9 mouse cellular contexts compared by ENCODE assay signal in genomic region chr19:3353415-3354111, GRCm38 (mm10). TPM values are rescaled to one million over a fixed set of nuclear protein-coding genes. Genes with fewer than 3 reads are reported as not detected.
DNase-seq lines count a peak whose midpoint lies in the region; ATAC-seq and TF ChIP-seq lines count a peak whose summit lies in the region.
"Had no signal": no experiment of that assay in that cellular context is flagged by ENCODE, and none has a peak within 500 bp of the region (broad histone marks: within the 10 kb centered on the region; RNA-seq: fewer than 3 reads in every experiment).

No protein-coding gene starts in this region.

- H3K4me2 ChIP-seq in forebrain, postnatal 0 days (ENCODE audit: low read depth), result no peak overlapping the region
- H3K4me2 ChIP-seq in heart, embryonic 12.5 days, result peak overlapping the region; percentile 1
- no peak overlapping the region for H3K4me2 ChIP-seq in stomach, embryonic 16.5 days (ENCODE audit: low read depth, low read length)
- H3K4me2 ChIP-seq in midbrain, embryonic 13.5 days (replicated peaks), result no peak overlapping the region
- H3K4me2 ChIP-seq: embryonic facial prominence, embryonic 12.5 days had no signal

- peak; percentile 7 for DNase-seq in forebrain, postnatal 0 days
- DNase-seq in forebrain, embryonic 10.5 days (ENCODE audit: extremely low spot score, low spot score), result no peak
- peak; percentile 75 for DNase-seq in urinary bladder, postnatal 14 days (ENCODE audit: low spot score)
- no peak for DNase-seq in urinary bladder, postnatal 10 days (ENCODE audit: low spot score)
- peak; percentile 24 to 33 for DNase-seq in left cerebral cortex, postnatal 25 days (ENCODE audit: low spot score in 2 of 2)

- no peaks in the 10 kb centered on the region for H3K27me3 ChIP-seq in forebrain, postnatal 0 days (ENCODE audit: insufficient read depth, low read length)
- no peaks in the 10 kb centered on the region for H3K27me3 ChIP-seq in forebrain, embryonic 10.5 days (ENCODE audit: poor library complexity, severe bottlenecking)
- H3K27me3 ChIP-seq in heart, embryonic 12.5 days (replicated peaks), result no peaks in the 10 kb centered on the region
- H3K27me3 ChIP-seq in stomach, embryonic 16.5 days (ENCODE audit: control insufficient read depth, insufficient read depth, low read length), result no peaks in the 10 kb centered on the region
- H3K27me3 ChIP-seq in midbrain, embryonic 13.5 days, result no peaks in the 10 kb centered on the region
- H3K27me3 ChIP-seq: embryonic facial prominence, embryonic 12.5 days had no signal

- ATAC-seq in forebrain, postnatal 0 days, result no peak
- peak; percentile 76 for ATAC-seq in heart, embryonic 12.5 days (ENCODE audit: insufficient number of reproducible peaks, low FRiP score)
- ATAC-seq in stomach, embryonic 16.5 days (ENCODE audit: insufficient read depth, low FRiP score), result 0 out of 2 replicates have a peak, but pooled peaks have one; percentile 30
- no peak for ATAC-seq in midbrain, embryonic 13.5 days

- no peak overlapping the region for H3K4me3 ChIP-seq in forebrain, postnatal 0 days (ENCODE audit: low read depth, low read length)
- no peak overlapping the region for H3K4me3 ChIP-seq in forebrain, embryonic 10.5 days
- H3K4me3 ChIP-seq in heart, embryonic 12.5 days, result no peak overlapping the region
- H3K4me3 ChIP-seq in stomach, embryonic 16.5 days (replicated peaks; ENCODE audit: low read length), result no peak overlapping the region
- H3K4me3 ChIP-seq in midbrain, embryonic 13.5 days (replicated peaks), result no peak overlapping the region
- H3K4me3 ChIP-seq: embryonic facial prominence, embryonic 12.5 days had no signal

- TF ChIP-seq CTCF in forebrain, postnatal 0 days (IDR thresholded peaks at IDR 0.05; ENCODE audit: low read depth), result no peak

- intact Hi-C loops in left cerebral cortex, postnatal 25 days (cut with DNase I), result loop anchor here (5.0 kb wide), 1 partner anchor 61 kb away; no protein-coding TSS in a partner anchor

- H3K4me1 ChIP-seq in forebrain, postnatal 0 days (ENCODE audit: insufficient read depth), result no peaks in the 10 kb centered on the region
- no peaks in the 10 kb centered on the region for H3K4me1 ChIP-seq in forebrain, embryonic 10.5 days
- peaks cover 23% of the 10 kb centered on the region for H3K4me1 ChIP-seq in heart, embryonic 12.5 days (replicated peaks)
- H3K4me1 ChIP-seq in stomach, embryonic 16.5 days (ENCODE audit: control insufficient read depth, insufficient read depth, low read length), result 0 out of 2 replicates have a peak, but pooled peaks cover 2% of the 10 kb centered on the region
- no peaks in the 10 kb centered on the region for H3K4me1 ChIP-seq in midbrain, embryonic 13.5 days (replicated peaks)
- H3K4me1 ChIP-seq: embryonic facial prominence, embryonic 12.5 days had no signal

- no peak overlapping the region for H3K9ac ChIP-seq in forebrain, postnatal 0 days
- H3K9ac ChIP-seq in heart, embryonic 12.5 days, result 0 out of 2 replicates have a peak overlapping the region, but pooled peaks have one; percentile 27
- no peak overlapping the region for H3K9ac ChIP-seq in stomach, embryonic 16.5 days (ENCODE audit: low read length)
- no peak overlapping the region for H3K9ac ChIP-seq in midbrain, embryonic 13.5 days (replicated peaks)
- H3K9ac ChIP-seq: embryonic facial prominence, embryonic 12.5 days had no signal

- H3K36me3 ChIP-seq in forebrain, postnatal 0 days (ENCODE audit: insufficient read depth), result no peaks in the 10 kb centered on the region
- no peaks in the 10 kb centered on the region for H3K36me3 ChIP-seq in forebrain, embryonic 10.5 days (replicated peaks)
- H3K36me3 ChIP-seq in heart, embryonic 12.5 days, result peaks cover 58% of the 10 kb centered on the region
- peaks cover 18% of the 10 kb centered on the region for H3K36me3 ChIP-seq in stomach, embryonic 16.5 days (ENCODE audit: control insufficient read depth, insufficient read depth, low read length)
- no peaks in the 10 kb centered on the region for H3K36me3 ChIP-seq in midbrain, embryonic 13.5 days
- H3K36me3 ChIP-seq: embryonic facial prominence, embryonic 12.5 days had no signal

- 56% methylated on average over 7 of the region's 7 CpGs for WGBS in forebrain, postnatal 0 days
- 74% methylated on average over 7 of the region's 7 CpGs for WGBS in forebrain, embryonic 10.5 days
- 27% methylated on average over 7 of the region's 7 CpGs for WGBS in heart, embryonic 12.5 days
- WGBS in stomach, embryonic 16.5 days, result 47% methylated on average over 7 of the region's 7 CpGs
- WGBS in midbrain, embryonic 13.5 days, result 77% methylated on average over 7 of the region's 7 CpGs

- H3K9me3 ChIP-seq in forebrain, postnatal 0 days (ENCODE audit: low read length), result no peaks in the 10 kb centered on the region
- peaks cover 2% of the 10 kb centered on the region; the same call in 1 of the 2 replicates for H3K9me3 ChIP-seq in forebrain, embryonic 10.5 days
- peaks cover 4% of the 10 kb centered on the region; the same call in 1 of the 2 replicates for H3K9me3 ChIP-seq in heart, embryonic 12.5 days (replicated peaks)
- no peaks in the 10 kb centered on the region for H3K9me3 ChIP-seq in stomach, embryonic 16.5 days (replicated peaks; ENCODE audit: control insufficient read depth, low read length)
- no peaks in the 10 kb centered on the region for H3K9me3 ChIP-seq in midbrain, embryonic 13.5 days
- H3K9me3 ChIP-seq: embryonic facial prominence, embryonic 12.5 days had no signal

- 0 out of 2 replicates have a peak overlapping the region, but pooled peaks have one; percentile 9 for H3K27ac ChIP-seq in forebrain, postnatal 0 days (ENCODE audit: low read depth, low read length)
- H3K27ac ChIP-seq in forebrain, embryonic 10.5 days, result no peak overlapping the region
- peak overlapping the region; percentile 75 for H3K27ac ChIP-seq in heart, embryonic 12.5 days (ENCODE audit: poor library complexity, severe bottlenecking)
- H3K27ac ChIP-seq in stomach, embryonic 16.5 days (ENCODE audit: low read length), result peak overlapping the region; percentile 34
- H3K27ac ChIP-seq in midbrain, embryonic 13.5 days, result no peak overlapping the region
- H3K27ac ChIP-seq: embryonic facial prominence, embryonic 12.5 days had no signal

RNA-seq across cellular contexts. Expression of gene Cpt1a, which starts 31.4 kb away (rescaled TPM):
- total RNA-seq in forebrain, postnatal 0 days (2014; rRNA removed), result 13.7 and 17.2 TPM in 2 replicates
- 13.1 and 17.0 TPM in 2 replicates for polyA plus RNA-seq in forebrain, postnatal 0 days (2015; fragmentation: Nextera tagmentation; extraction: Ambion mirVana)
- polyA plus RNA-seq in forebrain, embryonic 10.5 days (2016; fragmentation: Nextera tagmentation; extraction: Ambion mirVana), result 5.5 and 6.0 TPM in 2 replicates
- 22.3 and 22.4 TPM in 2 replicates for polyA plus RNA-seq in heart, embryonic 12.5 days (2016; fragmentation: Nextera tagmentation; extraction: Ambion mirVana)
- 10 to 100 TPM; 24.0 to 30.0 TPM for total RNA-seq in left cerebral cortex, postnatal 25 days (2021)
- 30.8 and 32.7 TPM in 2 replicates for polyA plus RNA-seq in stomach, embryonic 16.5 days (2015; fragmentation: Nextera tagmentation; extraction: Ambion mirVana)
- polyA plus RNA-seq in midbrain, embryonic 13.5 days (2015; fragmentation: Nextera tagmentation; extraction: Ambion mirVana), result 12.9 TPM in 2 replicates

RNA-seq across cellular contexts. Expression of gene Tesmin, which starts 35.1 kb away (rescaled TPM):
- total RNA-seq in forebrain, postnatal 0 days (2014; rRNA removed), result 0.71 and 1.0 TPM in 2 replicates
- polyA plus RNA-seq in forebrain, postnatal 0 days (2015; fragmentation: Nextera tagmentation; extraction: Ambion mirVana), result 0.82 and 1.5 TPM in 2 replicates
- 0.17 and 0.22 TPM in 2 replicates for polyA plus RNA-seq in forebrain, embryonic 10.5 days (2016; fragmentation: Nextera tagmentation; extraction: Ambion mirVana)
- polyA plus RNA-seq in heart, embryonic 12.5 days (2016; fragmentation: Nextera tagmentation; extraction: Ambion mirVana), result 0.46 and 0.83 TPM in 2 replicates
- under 1 TPM; 0.27 to 0.44 TPM for total RNA-seq in left cerebral cortex, postnatal 25 days (2021)
- polyA plus RNA-seq in stomach, embryonic 16.5 days (2015; fragmentation: Nextera tagmentation; extraction: Ambion mirVana), result 0.27 and 0.32 TPM in 2 replicates
- polyA plus RNA-seq in midbrain, embryonic 13.5 days (2015; fragmentation: Nextera tagmentation; extraction: Ambion mirVana), result 0.35 and 0.37 TPM in 2 replicates

Comparison
In these comparisons a context has a peak if more than half of its experiments do, and no peak if none do; other contexts are left out.
1. DNase-seq: peak in forebrain, postnatal 0 days (single experiment), urinary bladder, postnatal 14 days (single experiment) and left cerebral cortex, postnatal 25 days (2 of 2); none in forebrain, embryonic 10.5 days (single experiment) and urinary bladder, postnatal 10 days (single experiment).
2. H3K27ac ChIP-seq: peak in forebrain, postnatal 0 days (single experiment), heart, embryonic 12.5 days (single experiment) and stomach, embryonic 16.5 days (single experiment); none in forebrain, embryonic 10.5 days (single experiment) and midbrain, embryonic 13.5 days (single experiment).
3. ATAC-seq: peak in heart, embryonic 12.5 days (single experiment) and stomach, embryonic 16.5 days (single experiment); none in forebrain, postnatal 0 days (single experiment) and midbrain, embryonic 13.5 days (single experiment).